Comparison of ENCODE assay signal across 27 mouse cellular contexts in genomic region chr16:36893317-36893716, GRCm38 (mm10). TPM values are rescaled to one million over a fixed set of nuclear protein-coding genes. Genes with fewer than 3 reads are reported as not detected.
DNase-seq lines count a peak whose midpoint lies in the region; ATAC-seq and TF ChIP-seq lines count a peak whose summit lies in the region.
"Had no signal": no experiment of that assay in that cellular context is flagged by ENCODE, and none has a peak within 500 bp of the region (broad histone marks: within the 10 kb centered on the region; RNA-seq: fewer than 3 reads in every experiment).

No protein-coding gene starts in this region.

- peaks cover 82% of the 10 kb centered on the region for H3K36me3 ChIP-seq in erythroblast, embryonic 14.5 days (ENCODE audit: control insufficient read depth)
- peaks cover 14% of the 10 kb centered on the region for H3K36me3 ChIP-seq in liver, embryonic 11.5 days (ENCODE audit: control insufficient read depth, insufficient read depth, low read length)
- peaks cover 11% of the 10 kb centered on the region for H3K36me3 ChIP-seq in liver, embryonic 16.5 days (ENCODE audit: control insufficient read depth, insufficient read depth)
- peaks cover 79% of the 10 kb centered on the region for H3K36me3 ChIP-seq in intestine, postnatal 0 days (ENCODE audit: control insufficient read depth, insufficient read depth)
- peaks cover 18% of the 10 kb centered on the region for H3K36me3 ChIP-seq in stomach, postnatal 0 days (ENCODE audit: control insufficient read depth, insufficient read depth, low read length)

- no peak overlapping the region for H3K4me2 ChIP-seq in liver, embryonic 11.5 days
- peak overlapping the region; percentile 26 for H3K4me2 ChIP-seq in liver, embryonic 16.5 days (ENCODE audit: low read depth, low read length)
- no peak overlapping the region for H3K4me2 ChIP-seq in intestine, postnatal 0 days (replicated peaks; ENCODE audit: low read depth)
- no peak overlapping the region for H3K4me2 ChIP-seq in stomach, postnatal 0 days (replicated peaks; ENCODE audit: low read depth)
- H3K4me2 ChIP-seq: embryonic facial prominence, embryonic 12.5 days; forebrain, embryonic 12.5 days; limb, embryonic 13.5 days; lung, embryonic 14.5 days; midbrain, embryonic 12.5 days; neural tube, embryonic 12.5 days; stomach, embryonic 15.5 days had no signal

- H3K9me3 ChIP-seq in erythroblast, embryonic 14.5 days (ENCODE audit: control insufficient read depth, low read length) = no peaks in the 10 kb centered on the region
- H3K9me3 ChIP-seq in liver, embryonic 11.5 days (ENCODE audit: control insufficient read depth, low read length) = no peaks in the 10 kb centered on the region
- H3K9me3 ChIP-seq in liver, embryonic 16.5 days (replicated peaks; ENCODE audit: control insufficient read depth, low read length) = no peaks in the 10 kb centered on the region
- H3K9me3 ChIP-seq in intestine, postnatal 0 days (ENCODE audit: control insufficient read depth) = no peaks in the 10 kb centered on the region
- no peaks in the 10 kb centered on the region for H3K9me3 ChIP-seq in stomach, postnatal 0 days (ENCODE audit: control insufficient read depth, low read length)
- H3K9me3 ChIP-seq: embryonic facial prominence, embryonic 12.5 days; forebrain, embryonic 12.5 days; limb, embryonic 13.5 days; midbrain, embryonic 12.5 days; neural tube, embryonic 12.5 days; stomach, embryonic 15.5 days had no signal

- peak; percentile 48 for ATAC-seq in liver, embryonic 11.5 days (replicated peaks; ENCODE audit: low FRiP score)
- peak; percentile 45 for ATAC-seq in liver, embryonic 16.5 days (ENCODE audit: low read depth)
- ATAC-seq in intestine, postnatal 0 days = no peak
- no peak for ATAC-seq in stomach, postnatal 0 days (ENCODE audit: low FRiP score, low TSS enrichment)
- ATAC-seq: hindbrain, embryonic 16.5 days had no signal

- DNase-seq in c-Kit-positive CD71-positive TER-119-positive erythroid progenitor cells, embryonic 14.5 days (ENCODE audit: low spot score) = peak; percentile 42
- DNase-seq in liver, embryonic 11.5 days (ENCODE audit: low spot score) = no peak
- no peak for DNase-seq in stomach, postnatal 0 days (ENCODE audit: low spot score)
- no peak for DNase-seq in right cerebral cortex, adult 18-20 months
- DNase-seq: adrenal gland, postnatal 25 days; B cell, adult 2 months; cerebellum, adult 9-10 months; cerebellum, postnatal 36 days; embryo, embryonic 11 days; gastrocnemius, postnatal 10 days; kidney, adult 8-10 months; kidney, postnatal 14 days; layer of hippocampus, adult 9-11 months; lung, embryonic 14.5 days; lung, postnatal 14 days; thymus, postnatal 4 days had no signal

- peaks cover 86% of the 10 kb centered on the region for H3K4me1 ChIP-seq in erythroblast, embryonic 14.5 days (ENCODE audit: control insufficient read depth)
- peaks cover 7% of the 10 kb centered on the region for H3K4me1 ChIP-seq in liver, embryonic 11.5 days (replicated peaks; ENCODE audit: control insufficient read depth, insufficient read depth, low read length)
- H3K4me1 ChIP-seq in liver, embryonic 16.5 days (ENCODE audit: control insufficient read depth, low read depth, low read length) = peaks cover 47% of the 10 kb centered on the region
- H3K4me1 ChIP-seq in intestine, postnatal 0 days (replicated peaks; ENCODE audit: control insufficient read depth, insufficient read depth, low read length) = no peaks in the 10 kb centered on the region
- no peaks in the 10 kb centered on the region for H3K4me1 ChIP-seq in stomach, postnatal 0 days (replicated peaks; ENCODE audit: control insufficient read depth, insufficient read depth)
- H3K4me1 ChIP-seq: embryonic facial prominence, embryonic 12.5 days; forebrain, embryonic 12.5 days; limb, embryonic 13.5 days; midbrain, embryonic 12.5 days; neural tube, embryonic 12.5 days; stomach, embryonic 15.5 days had no signal

- H3K4me3 ChIP-seq in erythroblast, embryonic 14.5 days (replicated peaks) = peak overlapping the region; percentile 37
- H3K4me3 ChIP-seq in liver, embryonic 11.5 days (ENCODE audit: low read depth, low read length) = no peak overlapping the region
- H3K4me3 ChIP-seq in liver, embryonic 16.5 days (ENCODE audit: low read depth, low read length) = no peak overlapping the region
- no peak overlapping the region for H3K4me3 ChIP-seq in intestine, postnatal 0 days (ENCODE audit: low read depth, low read length)
- H3K4me3 ChIP-seq in stomach, postnatal 0 days (ENCODE audit: low read depth, low read length) = no peak overlapping the region
- H3K4me3 ChIP-seq: embryonic facial prominence, embryonic 12.5 days; forebrain, embryonic 12.5 days; limb, embryonic 13.5 days; midbrain, embryonic 12.5 days; myocyte; neural tube, embryonic 12.5 days; stomach, embryonic 15.5 days had no signal

- peak overlapping the region; percentile 38; the same call in 1 of the 2 replicates for H3K27ac ChIP-seq in liver, embryonic 11.5 days (ENCODE audit: low read depth, low read length)
- H3K27ac ChIP-seq in liver, embryonic 16.5 days (ENCODE audit: low read length) = peak overlapping the region; percentile 75
- no peak overlapping the region for H3K27ac ChIP-seq in intestine, postnatal 0 days (ENCODE audit: low read depth, low read length)
- no peak overlapping the region for H3K27ac ChIP-seq in stomach, postnatal 0 days (replicated peaks)
- H3K27ac ChIP-seq: embryonic facial prominence, embryonic 12.5 days; forebrain, embryonic 12.5 days; limb, embryonic 13.5 days; midbrain, embryonic 12.5 days; neural tube, embryonic 12.5 days; stomach, embryonic 15.5 days had no signal

- no peak for TF ChIP-seq EP300 in stomach, postnatal 0 days (optimal IDR thresholded peaks at IDR 0.05)

- WGBS in liver, embryonic 11.5 days = 82% methylated on average over 10 of the region's 10 CpGs
- WGBS in liver, embryonic 16.5 days (ENCODE audit: insufficient replicate concordance) = 53% methylated on average over 10 of the region's 10 CpGs
- WGBS in intestine, postnatal 0 days = 82% methylated on average over 10 of the region's 10 CpGs
- WGBS in stomach, postnatal 0 days = 90% methylated on average over 10 of the region's 10 CpGs

- H3K27me3 ChIP-seq in erythroblast, embryonic 14.5 days (ENCODE audit: control insufficient read depth) = no peaks in the 10 kb centered on the region
- no peaks in the 10 kb centered on the region for H3K27me3 ChIP-seq in liver, embryonic 11.5 days (replicated peaks; ENCODE audit: control insufficient read depth, insufficient read depth, low read length)
- no peaks in the 10 kb centered on the region for H3K27me3 ChIP-seq in liver, embryonic 16.5 days (ENCODE audit: control insufficient read depth, insufficient read depth, low read depth, low read length)
- H3K27me3 ChIP-seq in intestine, postnatal 0 days (replicated peaks; ENCODE audit: control insufficient read depth, insufficient read depth, low read length) = no peaks in the 10 kb centered on the region
- no peaks in the 10 kb centered on the region for H3K27me3 ChIP-seq in stomach, postnatal 0 days (ENCODE audit: control insufficient read depth, insufficient read depth, low read length)
- H3K27me3 ChIP-seq: embryonic facial prominence, embryonic 12.5 days; forebrain, embryonic 12.5 days; limb, embryonic 13.5 days; midbrain, embryonic 12.5 days; neural tube, embryonic 12.5 days; stomach, embryonic 15.5 days had no signal

- no peak for TF ChIP-seq CTCF in intestine, postnatal 0 days (IDR thresholded peaks at IDR 0.05; ENCODE audit: low read depth)
- no peak for TF ChIP-seq CTCF in stomach, postnatal 0 days (IDR thresholded peaks at IDR 0.05; ENCODE audit: low read depth)

- no peak overlapping the region for H3K9ac ChIP-seq in liver, embryonic 11.5 days (ENCODE audit: low read depth, low read length)
- no peak overlapping the region for H3K9ac ChIP-seq in liver, embryonic 16.5 days (ENCODE audit: low read depth, low read length)
- H3K9ac ChIP-seq in intestine, postnatal 0 days (ENCODE audit: low read depth, low read length) = no peak overlapping the region
- no peak overlapping the region for H3K9ac ChIP-seq in stomach, postnatal 0 days (ENCODE audit: low read length)
- H3K9ac ChIP-seq: embryonic facial prominence, embryonic 12.5 days; forebrain, embryonic 12.5 days; limb, embryonic 13.5 days; lung, embryonic 14.5 days; midbrain, embryonic 12.5 days; neural tube, embryonic 12.5 days; stomach, embryonic 15.5 days had no signal

RNA-seq across cellular contexts. Expression of gene Golgb1, which starts 18.4 kb away (rescaled TPM):
- polyA plus RNA-seq in erythroblast, embryonic 14.5 days (2012) = 1.5 and 2.3 TPM in 2 replicates
- 41.5 and 50.5 TPM in 2 replicates for polyA plus RNA-seq in liver, embryonic 11.5 days (2014; fragmentation: Nextera tagmentation; extraction: Ambion mirVana)
- polyA plus RNA-seq in liver, embryonic 16.5 days (2015; fragmentation: Nextera tagmentation; extraction: Ambion mirVana) = 24.2 and 24.8 TPM in 2 replicates
- polyA plus RNA-seq in intestine, postnatal 0 days (2015; fragmentation: Nextera tagmentation; extraction: Ambion mirVana) = 73.7 and 82.0 TPM in 2 replicates
- 88.5 and 100 TPM in 2 replicates for polyA plus RNA-seq in stomach, postnatal 0 days (2015; fragmentation: Nextera tagmentation; extraction: Ambion mirVana)

RNA-seq across cellular contexts. Expression of gene Eaf2, which starts 18.5 kb away (rescaled TPM):
- polyA plus RNA-seq in erythroblast, embryonic 14.5 days (2012) = 0.04 TPM in 1 of 2 replicates, not detected in the other
- 0.53 and 0.71 TPM in 2 replicates for polyA plus RNA-seq in liver, embryonic 11.5 days (2014; fragmentation: Nextera tagmentation; extraction: Ambion mirVana)
- polyA plus RNA-seq in liver, embryonic 16.5 days (2015; fragmentation: Nextera tagmentation; extraction: Ambion mirVana) = 0.20 and 0.28 TPM in 2 replicates
- 1.0 and 1.1 TPM in 2 replicates for polyA plus RNA-seq in intestine, postnatal 0 days (2015; fragmentation: Nextera tagmentation; extraction: Ambion mirVana)
- polyA plus RNA-seq in stomach, postnatal 0 days (2015; fragmentation: Nextera tagmentation; extraction: Ambion mirVana) = 3.1 and 4.7 TPM in 2 replicates

RNA-seq across cellular contexts. Expression of gene Hcls1, which starts 41.5 kb away (rescaled TPM):
- 0.62 and 0.92 TPM in 2 replicates for polyA plus RNA-seq in erythroblast, embryonic 14.5 days (2012)
- 5.4 and 8.3 TPM in 2 replicates for polyA plus RNA-seq in liver, embryonic 11.5 days (2014; fragmentation: Nextera tagmentation; extraction: Ambion mirVana)
- 13.8 TPM in 2 replicates for polyA plus RNA-seq in liver, embryonic 16.5 days (2015; fragmentation: Nextera tagmentation; extraction: Ambion mirVana)
- 16.1 and 18.7 TPM in 2 replicates for polyA plus RNA-seq in intestine, postnatal 0 days (2015; fragmentation: Nextera tagmentation; extraction: Ambion mirVana)
- 3.0 and 3.7 TPM in 2 replicates for polyA plus RNA-seq in stomach, postnatal 0 days (2015; fragmentation: Nextera tagmentation; extraction: Ambion mirVana)

Comparison
In these comparisons a context has a peak if more than half of its experiments do, and no peak if none do; other contexts are left out.
1. ATAC-seq: peak in liver, embryonic 11.5 days (single experiment) and liver, embryonic 16.5 days (single experiment); none in intestine, postnatal 0 days (single experiment) and stomach, postnatal 0 days (single experiment).
2. H3K27ac ChIP-seq: peak in liver, embryonic 11.5 days (single experiment) and liver, embryonic 16.5 days (single experiment); none in intestine, postnatal 0 days (single experiment) and stomach, postnatal 0 days (single experiment).